Mouse (Mus musculus): Measurements from ENCODE around the gene 4933405L10Rik.

The 4933405L10Rik gene

DNA sequence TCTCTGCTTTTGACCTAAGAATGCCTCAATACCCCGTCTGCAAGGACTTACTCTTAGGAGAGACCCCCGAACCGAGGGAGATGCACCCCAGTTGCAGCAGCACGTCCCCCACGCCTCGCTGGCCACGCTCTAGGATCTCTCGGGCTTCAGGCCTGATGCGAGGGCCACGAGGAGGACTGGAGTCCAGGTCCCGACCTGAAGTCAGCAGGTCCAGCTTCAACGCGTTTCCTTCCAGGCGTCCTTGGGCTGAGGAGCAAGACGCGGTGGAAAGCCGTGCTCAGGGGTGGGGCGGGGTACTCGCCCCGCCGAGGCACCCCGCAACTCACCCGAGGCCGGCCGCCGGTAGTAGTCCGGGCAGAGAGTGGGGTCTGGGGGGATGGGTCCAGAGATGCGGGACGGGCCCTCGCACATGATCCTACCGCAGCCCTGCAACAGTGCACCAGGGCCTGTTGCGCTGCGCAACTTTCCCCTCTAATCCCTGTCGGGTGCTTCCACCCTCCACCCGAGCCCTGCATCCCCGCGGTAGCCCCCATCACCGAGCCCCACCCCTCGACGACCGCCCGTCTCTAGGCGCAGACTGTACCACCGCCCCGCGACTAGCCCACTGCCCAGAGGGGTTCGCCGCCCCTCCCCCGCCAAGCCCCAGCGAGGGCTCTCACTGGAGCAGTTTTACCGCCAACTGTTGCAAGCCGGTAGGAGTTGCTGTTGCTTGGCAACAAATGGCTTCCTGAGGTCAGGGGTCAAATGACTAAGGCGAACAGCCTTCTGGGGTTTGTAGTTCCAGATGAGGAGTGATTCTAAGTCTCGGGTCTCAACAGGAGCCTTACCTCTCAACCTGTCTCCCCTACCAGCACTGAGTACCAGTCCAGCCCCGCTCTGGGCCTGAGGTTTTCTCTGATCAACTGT lies at the start of gene 4933405L10Rik, which contains the start of gene Enkd1:
TSS of gene 4933405L10Rik (plus strand) at position 158 of the 906 bp plus-strand sequence.
TSS of gene Enkd1 (minus strand) at position 713 of the 906 bp plus-strand sequence.
- DNase-seq (ENCODE audit: extremely low spot score, low read depth, low spot score) = peak; percentile 94

DNA sequence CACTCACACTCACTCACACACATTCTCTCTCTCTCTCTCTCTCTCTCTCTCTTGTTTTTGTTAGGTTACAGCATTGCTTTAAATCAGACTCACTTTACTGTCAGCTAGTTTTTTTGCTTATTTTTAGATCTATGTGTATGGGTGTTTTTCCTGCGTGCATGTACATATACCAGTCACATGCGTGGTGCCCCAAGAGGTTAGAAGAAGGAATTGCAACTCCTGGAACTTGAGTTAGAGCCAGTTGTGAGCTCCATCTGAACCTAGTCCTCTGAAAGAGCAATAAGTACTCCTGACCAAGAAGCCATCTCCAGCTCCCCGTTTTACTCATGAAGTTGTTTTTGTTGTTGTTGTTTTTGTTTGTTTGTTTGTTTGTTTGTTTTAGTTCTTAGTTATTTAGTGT lies 46.3 kb upstream of the 4933405L10Rik start:
- DNase-seq (ENCODE audit: extremely low spot score, low read depth, low spot score) = no peak

DNA sequence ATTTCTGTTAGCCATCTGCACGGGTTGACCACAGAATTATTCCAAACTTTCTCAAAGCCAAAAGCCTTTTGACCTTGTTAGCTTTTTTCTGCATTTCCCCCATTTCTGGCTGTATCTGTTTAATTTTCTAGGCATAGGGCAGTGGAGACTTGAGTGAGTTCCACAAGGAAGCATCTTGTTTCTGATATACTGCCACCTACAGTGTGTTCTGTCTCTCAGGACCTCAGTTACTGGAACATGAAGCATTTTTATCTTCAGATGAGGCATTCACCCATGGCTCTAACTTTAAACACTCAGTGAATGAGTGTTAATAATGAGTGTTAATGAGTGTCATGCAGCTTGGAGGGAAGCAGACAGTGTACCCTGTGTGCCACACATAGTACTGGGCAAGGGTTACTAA lies 29.6 kb upstream of the 4933405L10Rik start:
- no peak for DNase-seq (ENCODE audit: extremely low spot score, low read depth, low spot score)

DNA sequence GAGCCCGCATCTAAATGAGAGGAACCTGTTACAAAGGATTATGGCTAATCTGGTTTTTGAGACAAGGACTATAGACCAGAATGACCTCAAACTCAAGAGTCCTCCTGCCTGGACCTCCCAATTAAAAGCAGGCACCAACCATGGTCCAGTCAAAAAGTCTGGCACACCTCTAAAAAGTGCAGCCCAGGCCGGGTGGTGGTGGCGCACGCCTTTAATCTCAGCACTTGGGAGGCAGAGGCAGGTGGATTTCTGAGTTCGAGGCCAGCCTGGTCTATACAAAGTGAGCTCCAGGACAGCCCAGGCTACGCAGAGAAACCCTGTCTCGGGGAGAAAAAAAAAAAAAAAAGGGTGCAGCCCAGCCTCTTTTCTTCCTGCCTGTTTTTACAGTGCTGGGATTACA lies 22.1 kb upstream of the 4933405L10Rik start:
- no peak for DNase-seq (ENCODE audit: extremely low spot score, low read depth, low spot score)

GRCm38 (mm10) chr8:105685796-105686308 lies 21.6 kb upstream of the 4933405L10Rik start, which contains the start of gene Carmil2:
Carmil2 (plus strand) TSS chr8:105686274.
- DNase-seq (ENCODE audit: extremely low spot score, low read depth, low spot score) = no peak

- DNase-seq (ENCODE audit: extremely low spot score, low read depth, low spot score) = no peak
These were observed 20.9 kb upstream of the 4933405L10Rik start for GRCm38 (mm10) chr8:105686551-105686950.

DNA sequence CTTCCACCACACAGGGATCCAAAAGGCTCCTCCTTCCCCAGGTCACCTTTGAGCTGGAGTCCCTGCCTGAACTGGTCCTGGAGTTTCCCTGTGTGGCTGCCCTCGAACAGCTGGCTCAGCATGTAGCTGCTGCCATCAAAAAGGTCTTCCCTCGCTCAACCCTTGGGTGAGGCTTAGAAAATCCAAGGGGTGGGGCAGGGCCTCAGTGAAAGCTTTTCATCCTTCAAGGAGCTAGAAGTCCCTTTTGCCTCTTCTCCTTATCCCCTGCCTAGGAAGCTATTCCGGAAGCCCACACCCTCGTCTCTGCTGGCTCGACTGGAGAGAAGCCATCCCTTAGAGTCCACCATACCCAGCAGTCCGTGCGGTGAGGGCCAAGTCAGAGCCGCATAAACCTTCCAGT lies 19.9 kb upstream of the 4933405L10Rik start:
- no peak for DNase-seq (ENCODE audit: extremely low spot score, low read depth, low spot score)

DNA sequence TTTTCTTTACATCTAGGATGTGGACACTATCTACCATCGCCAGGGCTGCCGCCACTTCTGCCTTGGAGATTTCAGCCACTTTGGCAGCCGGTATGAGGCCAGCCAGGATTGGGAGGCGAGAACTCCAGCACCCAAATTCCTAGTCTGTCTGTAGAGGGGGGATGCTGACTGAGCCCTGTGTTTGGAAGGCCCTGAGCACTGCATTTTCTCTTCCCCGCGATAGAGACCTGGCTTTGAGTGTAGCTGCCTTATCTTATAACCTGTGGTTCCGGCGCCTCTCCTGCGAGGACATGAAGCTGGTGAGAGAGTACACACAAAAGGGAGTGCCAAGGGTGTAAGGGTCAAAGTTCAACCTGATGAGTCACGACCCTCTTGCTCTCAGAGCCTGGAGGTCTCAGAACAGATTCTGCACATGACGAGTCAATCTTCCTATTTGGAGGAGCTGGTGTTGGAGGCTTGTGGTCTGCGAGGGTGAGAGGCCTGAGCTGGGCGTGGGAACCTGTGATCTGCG lies 19.2 kb upstream of the 4933405L10Rik start:
- DNase-seq (ENCODE audit: extremely low spot score, low read depth, low spot score) = no peak

DNA sequence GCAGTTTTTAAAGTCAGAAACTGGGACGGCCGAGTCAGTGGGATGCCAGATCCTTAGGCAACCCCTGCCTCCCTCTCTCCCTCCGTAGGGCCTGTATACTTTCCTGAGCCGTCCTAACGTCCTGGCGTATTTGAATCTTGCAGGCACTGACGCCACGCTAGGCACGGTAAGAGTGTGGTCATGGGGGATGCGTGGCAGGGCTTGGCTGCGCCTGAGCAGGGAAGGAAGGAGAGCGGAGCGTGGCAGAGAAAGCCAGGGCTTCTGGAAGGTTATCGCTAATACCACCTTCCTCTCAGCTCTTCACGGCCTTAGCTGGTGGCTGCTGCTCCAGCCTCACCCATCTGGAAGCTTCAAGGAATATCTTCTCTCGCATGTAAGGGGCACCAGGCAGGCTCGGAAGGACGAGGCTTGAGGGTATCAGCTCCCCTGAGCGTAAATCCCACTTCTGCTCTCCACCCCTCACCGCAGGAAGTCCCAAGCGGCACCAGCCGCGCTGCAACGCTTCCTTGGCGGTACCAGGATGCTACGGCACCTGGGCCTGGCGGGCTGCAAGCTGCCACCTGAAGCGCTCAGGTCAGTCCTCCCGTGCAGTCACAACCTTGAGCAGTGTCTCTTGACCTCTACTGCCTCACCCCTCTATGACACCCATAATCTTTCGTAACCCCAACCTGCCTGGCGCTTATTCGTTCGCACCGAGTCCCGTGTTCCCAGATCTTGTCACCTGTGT lies 18.0 kb upstream of the 4933405L10Rik start:
- no peak for DNase-seq (ENCODE audit: extremely low spot score, low read depth, low spot score)

- no peak for DNase-seq (ENCODE audit: extremely low spot score, low read depth, low spot score)
These were observed 17.5 kb upstream of the 4933405L10Rik start for GRCm38 (mm10) chr8:105689983-105690360.

- DNase-seq (ENCODE audit: extremely low spot score, low read depth, low spot score) = no peak
These were observed 16.5 kb upstream of the 4933405L10Rik start for GRCm38 (mm10) chr8:105690978-105691377.

DNA sequence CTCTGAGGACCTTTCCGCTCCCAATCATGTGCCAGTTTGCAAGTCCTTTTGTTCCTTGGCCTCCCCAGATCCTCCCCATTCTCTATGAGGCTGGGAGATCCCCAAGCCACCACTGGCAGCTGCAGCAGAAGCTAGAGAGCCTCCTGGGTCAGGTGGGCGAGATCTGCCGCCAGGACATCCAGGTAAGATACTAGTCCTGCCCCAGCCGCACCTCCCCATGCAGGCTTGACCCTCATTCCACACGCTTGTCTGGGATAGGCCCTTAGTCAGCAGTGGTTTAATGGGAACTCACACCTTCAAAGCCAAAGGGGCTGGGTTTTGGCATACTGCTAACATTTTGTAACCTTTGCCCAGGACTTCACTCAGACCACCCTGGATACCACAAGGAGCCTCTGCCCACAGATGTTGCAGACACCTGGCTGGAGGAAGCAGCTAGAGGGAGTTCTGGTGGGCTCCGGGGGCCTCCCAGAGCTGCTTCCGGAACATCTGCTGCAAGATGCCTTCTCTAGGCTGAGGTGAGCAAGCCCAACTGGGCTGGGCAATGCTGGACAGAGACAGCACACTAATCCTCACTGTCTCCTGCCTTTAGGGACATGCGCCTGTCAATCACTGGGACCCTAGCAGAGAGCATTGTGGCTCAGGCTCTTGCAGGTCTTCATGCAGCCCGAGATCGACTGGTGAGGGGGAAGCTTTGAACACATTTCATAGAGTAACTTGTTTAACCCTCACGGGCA lies 14.8 kb upstream of the 4933405L10Rik start:
- no peak for DNase-seq (ENCODE audit: extremely low spot score, low read depth, low spot score)

DNA sequence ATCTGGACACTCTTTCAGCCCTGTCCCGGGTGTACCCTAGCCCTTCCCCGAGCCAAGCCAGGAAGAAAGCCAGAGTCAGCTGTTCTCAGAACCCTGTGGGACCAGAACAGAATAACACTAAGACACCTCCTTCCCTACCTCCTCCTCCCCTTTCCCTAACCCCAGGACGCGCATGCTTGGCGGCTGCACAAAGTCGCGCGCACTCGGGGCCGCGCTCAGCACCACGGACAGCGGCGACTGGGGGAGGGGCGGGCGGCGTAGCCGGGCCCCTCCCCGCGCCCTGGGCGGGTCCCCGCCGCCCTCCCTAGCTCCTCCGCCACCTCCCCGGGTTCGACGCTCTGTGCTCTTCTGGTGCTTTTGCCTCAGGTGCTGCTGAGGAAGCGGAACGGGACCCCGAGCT lies 13.8 kb upstream of the 4933405L10Rik start:
- DNase-seq (ENCODE audit: extremely low spot score, low read depth, low spot score) = no peak

DNA sequence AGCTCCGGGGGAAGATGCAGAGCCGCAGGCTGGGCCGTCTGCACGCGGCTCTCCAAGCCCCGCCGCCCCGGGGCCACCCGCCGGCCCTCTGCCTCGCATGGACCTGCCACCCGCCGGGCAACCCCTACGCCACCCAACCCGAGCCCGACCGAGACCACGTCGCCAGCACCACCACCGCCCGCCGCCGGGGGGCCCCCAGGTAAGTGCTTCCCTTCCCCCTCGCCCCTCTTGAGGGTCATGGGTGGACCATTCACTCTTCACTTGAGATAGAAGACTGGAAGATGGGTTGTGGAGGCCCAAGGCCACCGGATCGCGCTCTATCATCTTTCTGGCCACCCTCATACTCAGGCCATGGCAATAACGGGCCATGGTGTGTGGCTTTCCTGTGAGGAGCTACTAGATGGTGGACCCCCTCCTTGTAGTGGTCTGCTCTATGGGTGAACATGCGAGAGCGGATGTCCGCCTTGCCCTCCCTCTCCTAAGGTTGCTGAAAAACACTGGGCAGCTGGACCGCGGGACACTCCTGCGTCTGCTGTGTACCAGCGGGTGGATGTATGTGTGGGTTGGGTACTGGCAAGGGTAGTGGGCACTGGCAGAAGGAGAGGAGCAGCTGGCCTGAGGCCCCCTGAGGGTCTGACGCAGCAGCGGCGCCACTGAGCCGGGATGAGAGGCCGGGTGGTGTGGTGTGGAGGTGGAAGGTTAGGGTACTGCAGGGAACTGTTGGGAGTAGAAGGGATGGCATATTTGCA lies 13.2 kb upstream of the 4933405L10Rik start:
- DNase-seq (ENCODE audit: extremely low spot score, low read depth, low spot score) = no peak

DNA sequence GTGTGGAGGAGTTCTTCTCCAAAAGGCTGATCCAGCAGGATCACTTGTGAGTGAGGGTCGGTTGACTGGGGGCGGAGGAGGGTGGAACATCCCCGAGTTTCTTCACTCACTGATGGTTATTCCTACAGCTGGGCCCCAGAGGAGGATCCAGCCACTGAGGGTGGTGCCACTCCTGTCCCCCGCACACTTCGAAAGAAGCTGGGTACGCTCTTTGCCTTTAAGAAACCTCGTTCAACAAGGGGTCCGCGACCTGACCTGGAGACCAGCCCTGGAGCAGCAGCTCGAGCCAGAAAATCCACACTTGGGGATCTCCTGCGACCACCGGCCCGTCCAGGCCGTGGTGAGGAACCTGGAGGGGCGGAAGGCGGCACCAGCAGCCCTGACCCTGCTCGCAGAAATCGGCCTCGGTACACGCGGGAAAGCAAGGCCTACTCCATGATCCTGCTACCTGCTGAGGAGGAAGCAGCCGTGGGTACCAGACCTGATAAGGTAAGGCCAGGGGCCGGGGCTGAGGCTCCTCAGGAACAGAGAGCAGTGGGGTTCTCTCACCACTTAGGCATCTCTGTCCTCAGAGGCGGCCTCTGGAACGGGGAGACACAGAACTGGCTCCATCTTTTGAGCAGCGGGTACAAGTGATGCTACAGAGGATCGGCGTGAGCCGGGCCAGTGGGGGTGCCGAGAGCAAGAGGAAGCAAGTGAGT lies 12.2 kb upstream of the 4933405L10Rik start:
- DNase-seq (ENCODE audit: extremely low spot score, low read depth, low spot score) = no peak

- no peak for DNase-seq (ENCODE audit: extremely low spot score, low read depth, low spot score)
These were observed 10.2 kb upstream of the 4933405L10Rik start for GRCm38 (mm10) chr8:105697196-105697780.

DNA sequence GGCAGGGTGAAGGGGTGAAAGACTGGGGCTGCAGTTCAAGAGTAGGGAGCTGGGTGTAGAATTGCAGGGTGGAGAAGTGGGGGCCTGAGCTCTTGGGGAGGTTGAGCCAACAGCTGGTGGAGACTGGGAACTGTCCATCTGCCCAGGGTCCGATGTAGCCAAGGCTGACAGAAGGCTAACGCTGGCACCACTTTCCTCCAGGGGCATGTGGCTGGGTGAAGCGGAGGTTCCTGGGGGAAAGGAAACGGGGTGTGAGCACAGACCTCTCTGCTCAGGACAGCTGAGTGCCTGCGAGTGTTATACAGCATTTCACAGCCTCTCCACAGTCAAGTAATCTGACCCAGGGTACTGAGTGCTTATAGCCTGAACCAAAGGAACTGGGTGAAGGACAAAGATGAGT lies 8.7 kb upstream of the 4933405L10Rik start:
- no peak for DNase-seq (ENCODE audit: extremely low spot score, low read depth, low spot score)

GRCm38 (mm10) chr8:105699488-105700215 lies 7.8 kb upstream of the 4933405L10Rik start:
- DNase-seq (ENCODE audit: extremely low spot score, low read depth, low spot score) = no peak

Data from hindlimb bud, embryonic 11.5 days (tissue).